Mouse (Mus musculus) E14TG2a.4 (cell line): ENCODE results near the gene Mrps33.

Source experiments
- CTCF ChIP-seq: conservative IDR thresholded peaks from 2 replicates; pipeline ENCODE4 v1.5.1; 2014; ENCODE audit warnings: low read length
- NANOG ChIP-seq: IDR thresholded peaks from 2 replicates; pipeline ENCODE4 v1.6.1; 2014; ENCODE audit warnings: borderline replicate concordance, low read length, mixed read lengths
- POU5F1 ChIP-seq: IDR thresholded peaks from 2 replicates; pipeline ENCODE4 v1.6.1; 2014; ENCODE audit warnings: low read length, borderline replicate concordance

- no peak for TF ChIP-seq CTCF
- TF ChIP-seq NANOG: no peak
- TF ChIP-seq POU5F1: no peak
These were observed 34.5 kb downstream of the Mrps33 start for GRCm38 (mm10) chr6:39776275-39776674.
